Mouse (Mus musculus) C2C12 (cell line): Measurements from ENCODE around the gene Dnajc8. TPM values are rescaled to one million over a fixed set of nuclear protein-coding genes. Genes with fewer than 3 reads are reported as not detected.

Experiments
- H3K27me3 ChIP-seq: one replicate; pipeline ENCODE4 v1.6.1; 2011; ENCODE audit not compliant: control insufficient read depth, insufficient read depth, insufficient read length
- H3K36me3 ChIP-seq: one replicate; pipeline ENCODE4 v1.6.1; 2011; ENCODE audit not compliant: control insufficient read depth, insufficient read depth
- H3K4me3 ChIP-seq: one replicate; pipeline ENCODE4 v1.5.1; 2011; ENCODE audit warnings: mild to moderate bottlenecking, control low read depth; ENCODE audit not compliant: poor library complexity, insufficient read depth, severe bottlenecking
- H3K79me2 ChIP-seq: one replicate; pipeline ENCODE4 v1.6.1; 2011; ENCODE audit not compliant: control insufficient read depth, insufficient read depth
- H3K79me3 ChIP-seq: one replicate; pipeline ENCODE4 v1.6.1; 2011; ENCODE audit warnings: low read depth, control low read depth
- H3ac ChIP-seq: one replicate; pipeline ENCODE3; 2011; ENCODE audit warnings: low read depth; ENCODE audit not compliant: control insufficient read depth, insufficient read length
- CEBPB ChIP-seq: IDR thresholded peaks from one replicate; pipeline ENCODE4 v1.6.1; 2011; ENCODE audit warnings: low read depth, mild to moderate bottlenecking, control low read depth, moderate library complexity
- CTCF ChIP-seq: IDR thresholded peaks from one replicate; pipeline ENCODE4 v1.5.1; 2011; ENCODE audit not compliant: control insufficient read depth, insufficient read depth, insufficient read length
- FOSL1 ChIP-seq: IDR thresholded peaks from one replicate; pipeline ENCODE4 v1.8.0; 2011; ENCODE audit warnings: mild to moderate bottlenecking, low read length; ENCODE audit not compliant: poor library complexity, insufficient read depth, severe bottlenecking
- MAX ChIP-seq: IDR thresholded peaks from one replicate; pipeline ENCODE4 v1.6.1; 2011; ENCODE audit warnings: mild to moderate bottlenecking, control low read depth
- MYOD1 ChIP-seq: IDR thresholded peaks from one replicate; pipeline ENCODE4 v1.6.1; 2011; ENCODE audit warnings: low read depth; ENCODE audit not compliant: control insufficient read depth, insufficient read length
- MYOG ChIP-seq: IDR thresholded peaks from one replicate; pipeline ENCODE4 v1.6.1; 2011; ENCODE audit not compliant: control insufficient read depth, insufficient read length; ENCODE audit errors: extremely low read depth
- USF1 ChIP-seq: IDR thresholded peaks from one replicate; pipeline ENCODE4 v1.6.1; 2011; ENCODE audit warnings: low read depth, mild to moderate bottlenecking, control low read depth, moderate library complexity
- polyA plus RNA-seq: library from polyadenylated mRNA; unstranded; fragments of >200 nt; fragmentation: generic; extraction: Trizol; gene quantifications from one replicate; pipeline ENCODE4 v1.2.1, GENCODE M21; 2012; ENCODE audit warnings: missing spikeins

The Dnajc8 gene
- polyA plus RNA-seq, 1 experiment = 104 TPM

GRCm38 (mm10) chr4:132586282-132586681 is 50.9 kb downstream of the Dnajc8 start:
- Histone ChIP-seq H3K79me2 (no peaks in the 10 kb centered on the region), H3K79me3 (no peaks in the 10 kb centered on the region), H3ac (no peak overlapping the region), H3K36me3 (no peaks in the 10 kb centered on the region), H3K4me3 (no peak overlapping the region), H3K27me3 (no peaks in the 10 kb centered on the region)
- no peak for TF ChIP-seq CEBPB
- TF ChIP-seq FOSL1 = no peak
- no peak for TF ChIP-seq CTCF
- TF ChIP-seq MAX = no peak
- no peak for TF ChIP-seq MYOG
- TF ChIP-seq MYOD1 = no peak
- no peak for TF ChIP-seq USF1

GRCm38 (mm10) chr4:132588512-132588911 is 53.2 kb downstream of the Dnajc8 start:
- TF ChIP-seq MYOG (no peak), MAX (no peak), USF1 (peak; percentile 82), FOSL1 (peak; percentile 96), MYOD1 (peak; percentile 77), CEBPB (peak; percentile 38), CTCF (no peak)
- Histone ChIP-seq H3K36me3 (no peaks in the 10 kb centered on the region), H3K27me3 (no peaks in the 10 kb centered on the region), H3K79me3 (no peaks in the 10 kb centered on the region), H3K4me3 (no peak overlapping the region), H3K79me2 (no peaks in the 10 kb centered on the region), H3ac (no peak overlapping the region)

GRCm38 (mm10) chr4:132590642-132591041 is 55.3 kb downstream of the Dnajc8 start:
- Histone ChIP-seq H3K4me3 (no peak overlapping the region), H3K27me3 (no peaks in the 10 kb centered on the region), H3ac (no peak overlapping the region), H3K36me3 (no peaks in the 10 kb centered on the region), H3K79me3 (no peaks in the 10 kb centered on the region), H3K79me2 (no peaks in the 10 kb centered on the region)
- TF ChIP-seq CTCF (no peak), MYOG (no peak), MAX (no peak), FOSL1 (no peak), MYOD1 (no peak), USF1 (no peak), CEBPB (no peak)

- no peak overlapping the region for H3K4me3 ChIP-seq
- H3K36me3 ChIP-seq = no peaks in the 10 kb centered on the region
- H3K79me2 ChIP-seq = no peaks in the 10 kb centered on the region
- TF ChIP-seq CEBPB (peak; percentile 18), MYOG (no peak)
- no peaks in the 10 kb centered on the region for H3K27me3 ChIP-seq
- H3ac ChIP-seq = no peak overlapping the region
- no peaks in the 10 kb centered on the region for H3K79me3 ChIP-seq
Measured at GRCm38 (mm10) chr4:132592958-132593357, 57.6 kb downstream of the Dnajc8 start.

GRCm38 (mm10) chr4:132594191-132594590 is 58.8 kb downstream of the Dnajc8 start:
- H3K27me3 ChIP-seq = no peaks in the 10 kb centered on the region
- H3K79me2 ChIP-seq = no peaks in the 10 kb centered on the region
- no peak for TF ChIP-seq MYOD1
- no peak for TF ChIP-seq FOSL1
- TF ChIP-seq MYOG = no peak
- TF ChIP-seq USF1 = no peak
- no peak for TF ChIP-seq MAX
- TF ChIP-seq CTCF = no peak
- TF ChIP-seq CEBPB = no peak
- no peaks in the 10 kb centered on the region for H3K36me3 ChIP-seq
- H3K4me3 ChIP-seq = no peak overlapping the region
- no peaks in the 10 kb centered on the region for H3K79me3 ChIP-seq
- H3ac ChIP-seq = no peak overlapping the region

GRCm38 (mm10) chr4:132598861-132599260 is 63.5 kb downstream of the Dnajc8 start:
- TF ChIP-seq MYOD1 = no peak
- TF ChIP-seq USF1 = no peak
- no peak for TF ChIP-seq MAX
- no peak for TF ChIP-seq CEBPB
- no peak for TF ChIP-seq MYOG
- no peak for TF ChIP-seq FOSL1
- H3ac ChIP-seq = no peak overlapping the region
- no peaks in the 10 kb centered on the region for H3K79me3 ChIP-seq
- no peaks in the 10 kb centered on the region for H3K27me3 ChIP-seq
- H3K36me3 ChIP-seq = no peaks in the 10 kb centered on the region
- H3K79me2 ChIP-seq = no peaks in the 10 kb centered on the region
- H3K4me3 ChIP-seq = no peak overlapping the region
